Mouse (Mus musculus) Patski (cell line): ENCODE results near the gene Plxna1. TPM values are rescaled to one million over a fixed set of nuclear protein-coding genes. Genes with fewer than 3 reads are reported as not detected.

Experiments
- ATAC-seq: fragments of 100-300 bp; one replicate; pipeline ENCODE4 v1.8.0; 2021
- CTCF ChIA-PET: fragments of 350-600 bp; sonication (Branson Sonifier 250); formaldehyde crosslinking; loops from one replicate; lab custom pipeline; 2022; ENCODE audit warnings: inconsistent platforms; lab: Charles Lee
- POLR2A ChIA-PET: fragments of 350-600 bp; sonication (Branson Sonifier 250); formaldehyde crosslinking; loops from one replicate; lab custom pipeline; 2022; ENCODE audit warnings: antibody characterized with exemption, inconsistent platforms; lab: Charles Lee
- DNase-seq: peaks from one replicate; pipeline ENCODE4 v3.0.0-alpha.2; 2011; ENCODE audit warnings: low read depth, low spot score
- H3K27me3 ChIP-seq: fragments of 371-371 bp; one replicate; pipeline ENCODE4 v1.5.1; 2021
- CTCF ChIP-seq: fragments of 100-300 bp; IDR thresholded peaks from one replicate; pipeline ENCODE4 v1.5.1; 2021
- in situ Hi-C: fragments of 300-500 bp; cut with MboI; formaldehyde crosslinking; loops from 3 replicates; pipeline ENCODE4 v1.11.1; 2018; ENCODE audit warnings: low pct_unique_long_range_greater_than_20kb, mixed read lengths
- polyA plus RNA-seq: library from polyadenylated mRNA; unstranded; gene quantifications from one replicate; pipeline ENCODE4 v1.2.3, GENCODE M21; 2021

Gene Plxna1
- polyA plus RNA-seq, 1 experiment from 2014 or later, result 103 TPM

DNA sequence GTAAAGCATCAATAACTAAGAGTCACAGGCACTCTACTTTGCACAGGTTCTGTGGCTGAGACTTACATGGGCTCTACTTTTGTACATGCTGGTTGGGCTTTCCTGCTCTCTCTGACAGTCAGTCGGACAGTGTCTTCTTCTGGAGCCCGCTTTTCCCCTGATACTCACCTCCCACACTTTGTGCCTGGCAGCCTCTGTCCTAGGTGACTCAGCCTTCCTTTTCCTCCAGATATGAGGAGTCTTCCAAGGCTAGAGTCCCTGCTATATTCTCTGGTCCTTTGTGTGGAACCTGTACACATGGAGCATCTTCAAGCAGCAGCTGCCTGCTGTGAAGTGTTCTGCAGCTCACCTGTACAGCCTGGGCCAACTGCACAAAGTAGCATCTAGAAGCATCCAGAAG is 31.4 kb upstream of the Plxna1 start:
- CTCF ChIA-PET, result interaction anchor here (1.4 kb wide), 1 partner anchor 17 kb away, joined by 3 read pairs; no protein-coding TSS in a partner anchor

DNA sequence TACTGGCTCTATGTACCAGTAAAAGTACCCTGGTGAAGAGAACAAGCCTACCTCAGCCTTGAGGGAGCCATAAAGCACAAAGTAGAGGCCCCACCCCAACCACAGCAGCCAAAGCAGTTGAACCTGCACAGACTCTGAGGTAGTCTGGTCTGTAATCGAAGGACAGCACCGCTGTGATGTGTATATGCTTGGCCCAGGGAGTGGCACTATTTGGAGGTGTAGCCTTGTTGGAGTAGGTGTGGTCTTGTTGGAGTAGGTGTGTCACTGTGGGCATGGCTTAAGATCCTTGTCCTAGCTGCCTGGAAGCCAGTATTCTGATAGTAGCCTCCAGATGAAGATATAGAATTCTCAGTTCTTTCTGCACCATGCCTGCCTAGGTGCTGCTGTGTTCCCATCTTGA is 29.8 kb upstream of the Plxna1 start:
- H3K27me3 ChIP-seq, result no peaks in the 10 kb centered on the region
- TF ChIP-seq CTCF, result no peak
- DNase-seq, result no peak
- ChIA-PET POLR2A (no interaction called here), CTCF (interaction anchor here (1.1 kb wide), 1 partner anchor 9 kb away, joined by 3 read pairs; no protein-coding TSS in a partner anchor)
- ATAC-seq, result no peak
- in situ Hi-C loops, result no loop called here

More for the DNA sequence above, 31.4 kb upstream of the Plxna1 start:
- POLR2A ChIA-PET, result no interaction called here
- ATAC-seq, result no peak
- no peaks in the 10 kb centered on the region for H3K27me3 ChIP-seq
- in situ Hi-C loops, result no loop called here
- no peak for DNase-seq
- TF ChIP-seq CTCF, result no peak

DNA sequence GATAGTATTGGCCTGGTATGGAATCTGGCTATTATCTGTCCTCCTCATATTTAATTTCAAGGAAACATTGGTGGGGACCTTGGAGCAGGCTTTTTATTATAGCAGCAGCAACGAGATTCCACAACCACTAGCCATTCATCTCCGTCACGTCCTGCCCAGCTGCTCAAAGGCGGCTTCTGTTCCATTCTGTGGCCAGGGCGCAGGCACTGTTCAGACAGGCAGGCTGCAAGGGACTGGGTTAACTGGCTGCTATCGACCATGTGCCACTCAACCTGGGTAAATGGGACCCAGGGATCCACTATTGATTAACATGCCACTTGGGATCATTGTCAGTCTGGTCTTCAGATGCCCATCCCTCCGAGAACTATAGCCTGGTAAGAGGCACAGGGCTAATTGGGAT is 27.4 kb upstream of the Plxna1 start:
- DNase-seq (no peak), ATAC-seq (no peak)
- POLR2A ChIA-PET, result no interaction called here
- in situ Hi-C loops, result no loop called here
- CTCF ChIA-PET, result interaction anchor here (1.3 kb wide), 1 partner anchor 76 kb away, joined by 4 read pairs; no protein-coding TSS in a partner anchor
- no peaks in the 10 kb centered on the region for H3K27me3 ChIP-seq
- no peak for TF ChIP-seq CTCF

DNA sequence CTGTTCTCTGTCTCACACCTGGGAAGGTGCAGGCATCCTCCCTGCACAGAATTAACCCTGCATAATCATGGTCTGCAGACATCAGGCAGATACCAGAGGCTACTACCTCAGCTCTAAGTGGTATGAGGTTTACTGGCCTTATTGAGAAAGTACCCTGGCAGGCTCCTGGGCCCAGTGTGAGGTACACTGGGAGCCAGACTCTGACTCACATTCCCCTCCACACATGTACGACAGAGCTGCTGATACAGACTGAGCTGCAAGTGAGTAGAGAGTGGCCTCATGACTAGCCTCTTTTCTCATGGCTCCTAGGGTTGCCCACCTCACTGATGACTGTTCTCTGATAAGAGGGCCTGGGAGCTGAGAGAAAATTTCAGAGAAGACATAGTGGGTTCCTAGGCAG is 24.5 kb upstream of the Plxna1 start:
- in situ Hi-C loops, result no loop called here
- ChIA-PET POLR2A (no interaction called here), CTCF (no interaction called here)
- DNase-seq (no peak), ATAC-seq (no peak)
- TF ChIP-seq CTCF, result no peak
- H3K27me3 ChIP-seq, result no peaks in the 10 kb centered on the region

DNA sequence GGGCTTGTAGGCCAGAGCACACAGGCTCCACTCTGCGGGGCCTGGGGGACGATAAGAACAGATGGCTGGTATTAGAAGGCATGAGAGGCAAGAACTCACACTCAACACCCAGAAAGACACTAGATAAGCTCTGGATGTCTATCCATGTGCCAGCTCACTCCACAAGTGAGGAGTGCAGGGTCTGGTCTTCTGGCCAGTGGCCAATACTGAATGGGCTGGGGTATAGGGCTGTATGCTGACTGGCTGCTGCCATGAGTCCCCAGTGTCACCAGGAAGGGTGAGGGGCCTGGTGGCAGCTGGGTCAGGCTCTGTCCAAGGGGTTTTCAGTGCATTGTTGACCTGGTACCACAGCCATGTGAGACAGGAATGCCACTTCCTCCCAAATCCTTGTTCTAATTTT is 22.3 kb upstream of the Plxna1 start:
- no peak for TF ChIP-seq CTCF
- in situ Hi-C loops, result no loop called here
- ATAC-seq, result no peak
- ChIA-PET CTCF (no interaction called here), POLR2A (no interaction called here)
- no peak for DNase-seq
- H3K27me3 ChIP-seq, result no peaks in the 10 kb centered on the region

DNA sequence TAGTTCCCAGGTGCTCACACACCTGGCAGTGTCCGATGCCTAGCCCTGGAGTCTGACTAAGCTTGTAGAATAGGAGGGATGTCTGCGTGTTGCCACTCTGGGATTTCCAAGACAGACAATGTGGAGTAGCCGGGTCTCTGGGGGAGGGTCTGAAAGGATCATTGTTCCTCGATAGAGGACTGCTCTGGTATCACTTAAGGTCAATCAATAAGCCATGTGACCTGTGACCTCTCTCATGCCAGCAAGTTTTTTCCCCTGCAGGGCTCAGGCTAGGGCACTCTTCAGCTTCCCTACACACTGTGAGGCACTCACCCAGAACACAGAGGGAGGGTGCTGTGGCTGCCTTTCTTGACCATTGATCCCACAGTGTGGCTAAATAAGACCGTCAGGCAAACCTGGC is 19.4 kb upstream of the Plxna1 start:
- no peak for TF ChIP-seq CTCF
- in situ Hi-C loops, result no loop called here
- ATAC-seq (no peak), DNase-seq (no peak)
- no peaks in the 10 kb centered on the region for H3K27me3 ChIP-seq
- ChIA-PET CTCF (interaction anchor here (2.0 kb wide), 1 partner anchor 11 kb away, joined by 4 read pairs; no protein-coding TSS in a partner anchor), POLR2A (no interaction called here)

DNA sequence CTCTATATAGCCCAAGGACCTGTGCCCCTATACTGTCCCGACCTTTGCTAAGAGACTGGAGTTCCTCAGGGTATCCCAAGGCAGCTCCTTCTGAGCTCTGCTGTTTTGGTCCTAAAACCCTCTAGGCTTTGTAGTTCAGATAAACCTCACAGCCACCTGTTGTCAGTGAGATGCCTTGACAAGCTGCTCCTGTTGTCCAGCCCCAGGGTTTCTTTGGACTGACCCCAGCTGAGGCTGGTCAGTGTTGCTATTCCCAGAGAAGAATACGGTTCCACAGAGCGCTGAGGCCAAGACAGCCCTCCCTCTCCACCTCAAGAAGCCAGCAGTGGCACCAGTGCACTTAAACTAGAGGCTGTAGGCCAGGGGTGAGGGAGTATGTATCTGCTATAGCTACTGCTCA is 18.8 kb upstream of the Plxna1 start:
- in situ Hi-C loops, result no loop called here
- ChIA-PET CTCF (interaction anchor here (2.0 kb wide), 1 partner anchor 10 kb away, joined by 4 read pairs; no protein-coding TSS in a partner anchor), POLR2A (no interaction called here)
- H3K27me3 ChIP-seq, result no peaks in the 10 kb centered on the region
- DNase-seq (no peak), ATAC-seq (no peak)
- no peak for TF ChIP-seq CTCF

DNA sequence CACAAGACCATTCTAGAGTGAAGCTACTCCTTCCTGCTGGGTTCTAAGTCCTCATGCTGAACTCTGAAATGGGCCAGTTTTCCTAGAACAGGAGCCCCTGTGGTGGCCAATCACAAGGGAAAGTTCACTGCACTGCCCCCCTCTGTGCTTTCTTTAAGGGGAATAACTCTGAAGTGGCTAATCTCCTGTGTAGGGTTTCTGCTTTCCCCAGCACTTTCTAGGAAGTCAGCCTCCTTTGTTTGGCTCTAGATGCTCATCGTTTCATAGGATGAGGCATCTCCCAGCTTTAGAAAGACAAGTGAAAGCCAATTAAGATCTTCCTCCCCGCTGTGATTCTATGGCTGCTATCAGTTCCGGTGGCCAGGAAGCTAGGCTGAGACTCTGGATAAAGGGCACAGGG is 18.3 kb upstream of the Plxna1 start:
- in situ Hi-C loops, result no loop called here
- H3K27me3 ChIP-seq, result no peaks in the 10 kb centered on the region
- ChIA-PET CTCF (interaction anchor here (2.0 kb wide), 1 partner anchor 10 kb away, joined by 4 read pairs; no protein-coding TSS in a partner anchor), POLR2A (no interaction called here)
- no peak for TF ChIP-seq CTCF
- ATAC-seq (no peak), DNase-seq (no peak)

DNA sequence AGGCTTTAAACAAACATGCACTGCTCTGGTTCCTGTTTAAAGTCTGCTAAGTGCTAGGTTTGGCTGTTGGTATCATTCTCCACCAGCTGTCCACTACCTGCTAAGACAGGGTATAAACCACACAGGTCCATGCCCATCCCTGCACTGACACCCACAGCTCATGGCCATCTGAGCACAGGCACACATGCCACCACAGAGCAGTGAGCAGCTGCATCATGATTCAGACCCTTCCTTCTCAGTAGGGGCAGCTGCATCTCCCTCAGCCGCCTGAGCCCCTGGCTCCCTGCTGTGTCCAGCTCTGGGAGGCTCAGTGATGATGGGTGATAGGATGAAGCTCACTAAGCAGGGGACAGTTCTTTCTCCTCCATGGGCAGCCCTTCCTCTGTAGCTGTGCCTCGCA is 15.8 kb upstream of the Plxna1 start:
- CTCF ChIA-PET, result no interaction called here
- in situ Hi-C loops, result no loop called here
- H3K27me3 ChIP-seq, result no peaks in the 10 kb centered on the region
- TF ChIP-seq CTCF, result no peak
- ATAC-seq (no peak), DNase-seq (no peak)
- POLR2A ChIA-PET, result no interaction called here

DNA sequence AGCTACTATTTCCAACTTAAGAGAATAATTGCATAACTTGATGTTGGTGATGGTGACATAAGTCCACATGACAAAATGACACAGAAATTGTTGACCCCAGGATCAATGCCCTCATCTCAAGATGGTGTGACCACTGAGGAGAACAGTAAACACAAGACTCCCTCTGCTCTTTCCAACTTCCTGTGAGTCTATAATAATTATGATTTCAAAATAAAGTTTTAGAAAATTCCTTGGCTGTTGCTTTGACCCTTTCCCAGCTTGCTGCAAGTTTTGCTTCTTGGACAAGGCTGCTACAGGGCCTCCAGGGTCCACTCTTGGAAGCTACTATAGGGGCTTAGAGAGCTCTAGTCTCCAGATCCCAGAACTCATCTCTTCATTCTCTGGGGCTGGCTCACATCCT is 6.4 kb upstream of the Plxna1 start:
- H3K27me3 ChIP-seq, result no peaks in the 10 kb centered on the region
- POLR2A ChIA-PET, result no interaction called here
- CTCF ChIA-PET, result no interaction called here
- in situ Hi-C loops, result no loop called here
- no peak for DNase-seq
- no peak for TF ChIP-seq CTCF
- no peak for ATAC-seq

DNA sequence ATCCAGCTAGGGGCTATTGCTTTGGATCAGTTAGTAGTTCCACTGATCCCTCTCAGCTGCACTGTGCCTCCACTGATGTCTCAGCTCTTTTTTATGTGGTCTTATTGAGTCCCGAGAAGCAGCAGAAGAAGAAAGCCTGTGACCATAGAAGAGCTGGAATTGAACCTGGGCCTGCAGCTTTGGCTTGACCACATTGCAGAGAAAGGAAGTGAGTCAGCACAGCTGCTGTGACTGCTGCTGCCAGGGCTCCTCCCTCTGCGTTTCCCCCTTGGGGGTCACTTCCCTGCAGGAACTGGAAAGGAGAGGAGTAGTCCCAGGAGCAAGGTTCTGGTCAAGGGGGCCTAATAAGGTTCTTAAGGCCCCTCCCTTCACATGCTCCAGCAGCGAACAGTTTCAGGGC is 1.9 kb upstream of the Plxna1 start:
- ATAC-seq (no peak), DNase-seq (no peak)
- in situ Hi-C loops, result loop anchor here (5.0 kb wide), 2 partner anchors 188 to 268 kb away; no protein-coding TSS in a partner anchor
- ChIA-PET CTCF (interaction anchor here (0.9 to 1.3 kb wide), 3 partner anchors 9 to 49 kb away, joined by 3 read pairs; no protein-coding TSS in a partner anchor), POLR2A (no interaction called here)
- no peak for TF ChIP-seq CTCF
- H3K27me3 ChIP-seq, result no peaks in the 10 kb centered on the region
